Mouse (Mus musculus) G1E-ER4 (cell line): Measurements from ENCODE around the gene Ube2g2. TPM values are rescaled to one million over a fixed set of nuclear protein-coding genes. Genes with fewer than 3 reads are reported as not detected.

ENCODE experiments used
- GATA1 ChIP-seq: IDR thresholded peaks from one replicate; pipeline ENCODE4 v1.8.0; 2012; ENCODE audit warnings: low read length, inconsistent platforms
- polyA plus RNA-seq: library from polyadenylated mRNA; stranded (reverse); fragments of >175 nt; gene quantifications from 2 replicates; pipeline ENCODE4 v1.2.3, GENCODE M21; 2012

Ube2g2 gene
- polyA plus RNA-seq, 1 experiment = 30.8 TPM

GRCm38 (mm10) chr10:77624570-77624995, 2.5 kb downstream of the Ube2g2 start:
- no peak for TF ChIP-seq GATA1

GRCm38 (mm10) chr10:77626036-77626435, 4.0 kb downstream of the Ube2g2 start:
- no peak for TF ChIP-seq GATA1

- TF ChIP-seq GATA1 = no peak
Observed at GRCm38 (mm10) chr10:77626591-77626990, 4.5 kb downstream of the Ube2g2 start.

- TF ChIP-seq GATA1 = no peak
Observed at GRCm38 (mm10) chr10:77627497-77627896, 5.4 kb downstream of the Ube2g2 start.

GRCm38 (mm10) chr10:77629163-77629562, 7.1 kb downstream of the Ube2g2 start:
- no peak for TF ChIP-seq GATA1

GRCm38 (mm10) chr10:77629970-77630369, 7.9 kb downstream of the Ube2g2 start:
- TF ChIP-seq GATA1 = no peak

GRCm38 (mm10) chr10:77634016-77634415, 11.9 kb downstream of the Ube2g2 start:
- no peak for TF ChIP-seq GATA1

GRCm38 (mm10) chr10:77634452-77635231, 12.6 kb downstream of the Ube2g2 start:
- TF ChIP-seq GATA1 = no peak

- no peak for TF ChIP-seq GATA1
Observed at GRCm38 (mm10) chr10:77636234-77636922, 14.3 kb downstream of the Ube2g2 start.

- TF ChIP-seq GATA1 = no peak
Observed at GRCm38 (mm10) chr10:77638956-77639355, 16.9 kb downstream of the Ube2g2 start.

GRCm38 (mm10) chr10:77643160-77643559, 21.1 kb downstream of the Ube2g2 start:
- no peak for TF ChIP-seq GATA1

- no peak for TF ChIP-seq GATA1
Observed at GRCm38 (mm10) chr10:77645571-77645970, 23.5 kb downstream of the Ube2g2 start.

- no peak for TF ChIP-seq GATA1
Observed at GRCm38 (mm10) chr10:77647461-77647860, 25.4 kb downstream of the Ube2g2 start.

GRCm38 (mm10) chr10:77647901-77648300, 25.8 kb downstream of the Ube2g2 start:
- TF ChIP-seq GATA1 = no peak

GRCm38 (mm10) chr10:77652046-77652445, 30.0 kb downstream of the Ube2g2 start:
- TF ChIP-seq GATA1 = no peak

- TF ChIP-seq GATA1 = no peak
Observed at GRCm38 (mm10) chr10:77658286-77658994, 36.4 kb downstream of the Ube2g2 start.
